Mouse (Mus musculus) c-Kit-positive CD71-positive TER-119-negative erythroid progenitor cells, embryonic 14.5 days (primary cell): ENCODE results near the gene Rabep2.

Experiments used
- DNase-seq: peaks from one replicate; pipeline ENCODE4 v3.0.0-alpha.2; 2013; ENCODE audit warnings: low read depth

Rabep2 gene

GRCm38 (mm10) chr7:126434726-126435125 is 6.2 kb downstream of the Rabep2 start:
- DNase-seq = no peak

DNA sequence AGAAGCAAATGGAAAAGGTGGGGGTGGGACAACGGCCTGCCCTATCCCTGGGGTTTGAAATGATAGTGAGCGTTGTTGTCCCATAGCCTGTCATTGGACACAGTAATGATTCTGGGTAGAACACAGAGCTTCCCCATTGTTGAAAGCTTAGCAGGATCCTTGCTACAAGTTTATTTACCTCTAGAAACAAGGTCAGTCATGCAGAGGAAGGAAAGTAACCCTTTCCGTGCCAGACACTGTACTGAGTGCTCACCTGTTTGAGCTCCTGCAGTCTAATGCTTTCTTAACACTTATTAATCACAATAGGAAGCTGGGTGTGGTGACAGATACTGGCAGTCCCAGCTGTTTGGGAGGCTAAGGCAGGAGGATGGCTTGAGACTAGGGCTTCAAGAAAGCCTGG is 7.2 kb downstream of the Rabep2 start:
- no peak for DNase-seq

DNA sequence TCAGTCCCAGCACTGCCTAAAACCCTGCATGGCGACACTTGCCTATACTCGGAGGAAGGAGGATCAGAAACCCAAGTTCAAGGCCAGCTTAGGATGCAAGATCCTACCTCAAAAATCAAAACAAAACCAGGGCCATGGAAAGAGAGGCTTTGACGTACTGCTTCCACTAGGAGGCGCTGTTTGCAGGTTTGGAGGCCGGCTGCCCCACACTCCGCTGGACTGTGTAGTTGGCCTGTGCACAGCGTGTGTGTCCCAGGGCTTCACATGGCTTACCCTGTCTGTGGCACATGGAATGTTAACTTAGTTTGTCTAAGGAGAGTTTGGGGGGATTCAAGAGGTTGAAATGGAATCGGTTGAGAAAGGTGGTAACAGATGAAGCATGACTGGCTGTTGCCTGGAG is 8.3 kb downstream of the Rabep2 start:
- DNase-seq = peak; percentile 49

GRCm38 (mm10) chr7:126440134-126440533 is 11.6 kb downstream of the Rabep2 start:
- no peak for DNase-seq

- no peak for DNase-seq
Measured at GRCm38 (mm10) chr7:126443997-126444396, 15.4 kb downstream of the Rabep2 start.

GRCm38 (mm10) chr7:126444536-126444935 is 16.0 kb downstream of the Rabep2 start:
- DNase-seq = no peak

DNA sequence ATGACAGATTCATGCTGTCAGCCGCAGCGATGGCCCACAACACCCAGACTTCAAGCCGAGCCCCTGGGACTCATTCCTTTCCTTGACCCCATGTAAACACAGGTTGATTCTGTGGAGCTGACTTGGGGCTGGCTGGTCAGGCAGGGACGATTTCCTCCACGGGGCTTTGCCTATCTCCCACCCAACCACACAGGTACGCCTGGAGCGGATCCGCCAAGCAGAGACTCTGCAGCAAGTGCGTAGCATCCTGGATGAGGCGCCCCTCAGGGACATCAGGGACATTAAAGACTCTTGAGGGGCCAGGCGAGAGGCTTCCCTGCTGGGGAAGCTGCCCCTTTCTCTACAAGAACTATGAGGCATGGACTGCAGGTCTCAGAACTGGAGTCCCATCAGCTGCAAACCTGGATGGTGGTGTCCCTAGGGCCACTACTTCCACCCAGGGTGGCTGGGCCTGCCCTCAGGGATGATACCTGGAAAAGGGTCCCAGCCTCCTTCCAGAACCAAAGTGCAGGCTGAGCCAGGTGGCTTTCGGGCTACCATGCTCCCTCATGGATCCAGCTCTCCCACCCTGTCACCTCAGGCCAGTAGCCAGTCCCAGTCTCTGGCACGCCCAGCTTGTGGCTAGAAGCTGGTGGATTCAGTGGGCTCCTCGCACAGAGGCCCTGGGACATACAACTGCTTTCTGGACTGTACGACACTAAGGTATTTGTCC is 16.7 kb downstream of the Rabep2 start:
- no peak for DNase-seq

DNA sequence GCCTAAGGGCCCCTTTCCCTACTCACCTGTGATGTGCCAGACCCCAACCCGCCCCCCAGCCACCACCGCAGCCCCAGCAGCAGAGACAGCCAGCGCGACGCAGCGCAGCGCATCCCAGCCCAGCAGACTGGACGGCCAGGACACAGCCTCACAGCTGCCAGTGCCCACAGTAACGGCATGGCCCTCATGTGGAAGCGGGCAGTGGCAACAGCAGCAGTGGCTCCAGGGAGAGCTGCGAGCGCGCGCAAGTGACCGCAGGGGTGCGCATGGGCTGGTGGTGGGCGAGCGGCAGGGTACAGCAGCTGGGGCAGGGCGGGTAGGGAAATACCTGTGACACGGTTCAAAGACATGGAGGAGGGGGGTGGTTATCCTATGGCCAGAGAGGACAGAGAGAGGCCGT is 17.7 kb downstream of the Rabep2 start:
- no peak for DNase-seq

- no peak for DNase-seq
Measured at GRCm38 (mm10) chr7:126448481-126448880, 19.9 kb downstream of the Rabep2 start.

DNA sequence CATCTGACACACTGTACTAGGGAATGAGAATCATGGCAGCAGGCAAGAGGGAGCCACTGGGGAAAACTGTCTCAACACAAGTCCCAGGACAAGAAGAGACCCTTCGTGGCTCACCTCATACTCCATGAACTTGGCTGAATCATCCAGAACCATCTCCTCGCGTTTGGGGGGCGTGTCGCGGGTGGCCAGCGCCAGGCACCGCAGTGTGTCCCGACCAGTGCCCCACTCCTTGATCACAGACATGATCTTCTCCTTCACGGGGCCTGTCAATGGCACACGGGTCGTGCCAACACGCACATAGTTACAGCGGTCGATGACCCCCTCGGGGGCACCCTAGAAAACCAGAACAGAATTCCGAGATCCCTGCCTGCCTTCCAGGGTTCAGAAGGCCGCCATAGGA is 21.4 kb downstream of the Rabep2 start:
- no peak for DNase-seq

DNA sequence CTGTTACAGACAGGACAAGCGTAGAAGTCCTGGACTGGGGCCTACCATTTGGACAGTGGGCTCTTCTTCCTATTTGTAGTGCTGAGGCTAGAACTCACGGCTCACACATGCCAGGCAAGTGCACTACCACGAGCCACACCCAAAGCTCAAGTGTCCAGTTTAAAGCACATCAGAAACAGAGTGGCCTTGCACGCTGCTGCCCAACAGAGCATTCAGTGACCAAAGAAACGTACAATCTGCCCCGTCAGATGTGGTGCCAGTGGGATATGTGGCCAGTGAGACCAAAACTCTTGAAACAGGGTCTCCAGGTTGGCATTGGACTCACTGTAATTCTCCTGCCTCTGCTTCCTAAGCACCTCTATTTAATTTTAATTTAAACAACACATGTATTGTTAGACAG is 22.1 kb downstream of the Rabep2 start:
- no peak for DNase-seq

DNA sequence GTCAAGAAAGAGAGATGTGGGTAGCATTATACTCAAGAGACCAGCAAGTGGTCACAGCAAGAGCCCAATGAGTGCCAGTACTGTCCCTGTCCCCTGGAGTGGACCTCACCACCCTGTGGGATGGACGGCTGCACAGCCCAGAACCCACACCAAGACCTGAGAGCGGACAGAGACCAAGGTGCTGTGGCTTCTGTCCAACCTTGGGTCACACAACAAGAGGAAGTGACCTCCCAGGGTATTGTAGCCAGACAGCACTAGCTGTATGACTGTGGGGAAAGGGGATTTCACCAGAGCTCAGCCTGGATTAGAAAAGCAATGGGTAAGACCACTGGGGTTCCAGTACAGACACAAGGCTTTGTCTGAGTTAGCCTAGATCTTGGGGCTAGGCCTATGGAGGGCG is 23.7 kb downstream of the Rabep2 start:
- no peak for DNase-seq

GRCm38 (mm10) chr7:126453861-126454260 is 25.3 kb downstream of the Rabep2 start:
- no peak for DNase-seq

DNA sequence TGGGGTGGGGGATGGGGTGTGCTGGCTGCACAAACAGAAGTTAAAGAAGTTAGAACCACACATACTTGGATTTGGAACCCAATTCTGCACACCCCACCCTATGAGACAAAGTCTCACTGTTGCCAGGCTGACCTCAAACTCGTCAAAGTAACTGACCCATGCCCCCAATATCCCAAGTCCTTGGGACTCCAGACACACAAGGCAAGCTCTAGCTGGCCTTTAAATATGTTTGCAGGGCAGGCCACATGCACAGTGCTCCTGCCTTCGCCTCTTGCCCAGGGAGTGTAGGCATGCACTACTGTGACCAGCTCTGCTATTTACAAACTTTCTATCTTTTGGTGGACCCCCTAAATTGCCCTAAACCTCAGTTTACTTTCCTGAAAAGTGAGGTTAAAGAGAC is 26.7 kb downstream of the Rabep2 start:
- DNase-seq = no peak

GRCm38 (mm10) chr7:126456382-126457266 is 28.1 kb downstream of the Rabep2 start:
- no peak for DNase-seq

DNA sequence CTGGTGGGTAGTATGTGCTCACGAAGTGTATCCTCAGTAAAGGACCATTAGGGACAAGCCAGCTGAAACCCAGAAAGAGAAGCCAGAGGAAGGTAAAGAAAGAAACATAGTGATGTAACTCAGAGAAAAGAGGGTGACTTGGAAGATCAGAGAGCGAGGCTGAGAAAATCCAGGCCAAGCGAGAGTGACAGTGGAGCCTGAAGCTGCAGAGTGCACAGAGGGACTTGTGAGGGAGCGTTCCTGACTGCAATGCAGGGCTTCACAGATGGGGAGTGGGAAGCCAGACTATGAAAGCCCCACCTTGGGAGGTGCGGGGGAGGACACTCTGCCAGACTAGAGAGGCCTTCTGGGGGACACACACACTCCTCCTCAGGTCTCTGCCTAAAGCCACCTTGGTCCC is 29.7 kb downstream of the Rabep2 start:
- DNase-seq = no peak

GRCm38 (mm10) chr7:126458844-126459618 is 30.5 kb downstream of the Rabep2 start:
- DNase-seq = no peak

- no peak for DNase-seq
Measured at GRCm38 (mm10) chr7:126460623-126461399, 32.3 kb downstream of the Rabep2 start.

DNA sequence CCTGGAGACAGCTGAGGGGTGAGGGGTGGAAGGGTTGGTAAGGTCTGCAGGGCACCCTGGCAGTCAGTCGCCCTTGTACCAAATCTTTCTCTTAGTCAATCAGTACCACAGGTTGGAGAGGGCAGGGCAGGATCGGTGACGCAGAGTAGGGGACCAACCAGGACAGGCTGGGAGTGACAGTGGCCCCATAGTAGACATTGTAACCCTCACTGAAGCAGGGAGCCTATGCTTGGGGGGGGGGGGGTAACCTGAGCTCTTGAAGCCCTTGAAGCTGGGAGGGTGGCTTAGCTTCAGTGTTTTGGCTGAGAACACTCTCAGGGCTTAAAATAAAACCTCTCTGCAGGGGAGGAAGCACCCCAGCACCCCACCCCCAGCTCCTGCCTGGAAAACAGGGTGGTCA is 33.1 kb downstream of the Rabep2 start:
- no peak for DNase-seq

- DNase-seq = no peak
Measured at GRCm38 (mm10) chr7:126463004-126463403, 34.4 kb downstream of the Rabep2 start, which contains the start of gene Atp2a1. Atp2a1 (minus strand) TSS chr7:126463108.

GRCm38 (mm10) chr7:126463547-126463946 is 35.0 kb downstream of the Rabep2 start:
- no peak for DNase-seq

- DNase-seq = no peak
Measured at GRCm38 (mm10) chr7:126464121-126464520, 35.6 kb downstream of the Rabep2 start.
